In genomic region chr17:56613236-56613844, GRCm38 (mm10) we compare ENCODE assay signal across 8 mouse cellular contexts. TPM values are rescaled to one million over a fixed set of nuclear protein-coding genes. Genes with fewer than 3 reads are reported as not detected.
DNase-seq lines count a peak whose midpoint lies in the region; ATAC-seq and TF ChIP-seq lines count a peak whose summit lies in the region.

Gene Rpl36 (plus strand): TSS chr17:56613416.

- under 1% methylated on average over 52 of the region's 52 CpGs for WGBS in forebrain, embryonic 16.5 days
- under 1% methylated on average over 52 of the region's 52 CpGs for WGBS in lung, embryonic 14.5 days
- WGBS in olfactory bulb, adult 2 months = under 1% methylated on average over 52 of the region's 52 CpGs
- under 1% methylated on average over 52 of the region's 52 CpGs for WGBS in thymus, adult 2 months

- H3K36me3 ChIP-seq in forebrain, embryonic 16.5 days (ENCODE audit: control insufficient read depth, insufficient read depth) = peaks cover 9% of the 10 kb centered on the region
- H3K36me3 ChIP-seq in lung, embryonic 14.5 days (ENCODE audit: insufficient read depth) = peaks cover 45% of the 10 kb centered on the region
- peaks cover 9% of the 10 kb centered on the region; the same call in 1 of the 2 replicates for H3K36me3 ChIP-seq in thymus, adult 2 months (ENCODE audit: control insufficient read depth, insufficient read depth, low read length)

- peak; percentile 95 for DNase-seq in ES-CJ7 (ENCODE audit: low read depth, low spot score)
- DNase-seq in cerebellum, adult 11-12 months = peak; percentile 94
- peak; percentile 96 to 98 for DNase-seq in heart, postnatal 36 days
- DNase-seq in layer of hippocampus, adult 2 months (ENCODE audit: low spot score in 2 of 2) = peak; percentile 95 to 98
- peak; percentile 97 for DNase-seq in lung, embryonic 14.5 days
- peak; percentile 94 for DNase-seq in thymus, adult 2 months

- H3K4me1 ChIP-seq in forebrain, embryonic 16.5 days (replicated peaks; ENCODE audit: control insufficient read depth, insufficient read depth, low read length) = peaks cover 33% of the 10 kb centered on the region
- peaks cover 17% of the 10 kb centered on the region for H3K4me1 ChIP-seq in lung, embryonic 14.5 days (ENCODE audit: insufficient read depth)
- peaks cover 25% of the 10 kb centered on the region for H3K4me1 ChIP-seq in olfactory bulb, adult 2 months (ENCODE audit: control insufficient read depth, insufficient read depth, low read length)
- peaks cover 27% of the 10 kb centered on the region for H3K4me1 ChIP-seq in thymus, adult 2 months (replicated peaks; ENCODE audit: control insufficient read depth, insufficient read depth, low read length)

- H3K27me3 ChIP-seq in forebrain, embryonic 16.5 days (replicated peaks; ENCODE audit: control insufficient read depth, insufficient read depth, low read length) = no peaks in the 10 kb centered on the region
- H3K27me3 ChIP-seq in lung, embryonic 14.5 days (ENCODE audit: insufficient read depth, low read length) = no peaks in the 10 kb centered on the region
- no peaks in the 10 kb centered on the region for H3K27me3 ChIP-seq in thymus, adult 2 months (ENCODE audit: control insufficient read depth, insufficient read depth, low read length)

- TF ChIP-seq POLR2A in olfactory bulb, adult 2 months (IDR thresholded peaks at IDR 0.05; ENCODE audit: insufficient read depth, low read depth, low read length) = peak; percentile 74
- TF ChIP-seq POLR2A in thymus, adult 2 months (IDR thresholded peaks at IDR 0.05; ENCODE audit: control insufficient read depth, extremely low read depth, insufficient read depth, low read length, poor library complexity) = peak; percentile 91

- H3K9me3 ChIP-seq in forebrain, embryonic 16.5 days (ENCODE audit: control insufficient read depth, low read length) = no peaks in the 10 kb centered on the region
- H3K9me3 ChIP-seq in lung, embryonic 14.5 days (ENCODE audit: low read depth, low read length) = no peaks in the 10 kb centered on the region

- H3K27ac ChIP-seq in forebrain, embryonic 16.5 days (ENCODE audit: low read length) = peak within 1 kb of the TSS; percentile 89
- peak within 1 kb of the TSS; percentile 96 for H3K27ac ChIP-seq in layer of hippocampus, adult 2 months
- peak within 1 kb of the TSS; percentile 92 for H3K27ac ChIP-seq in lung, embryonic 14.5 days (ENCODE audit: low read depth)
- peak within 1 kb of the TSS; percentile 54 for H3K27ac ChIP-seq in olfactory bulb, adult 2 months (ENCODE audit: insufficient read depth, low read depth, low read length)
- H3K27ac ChIP-seq in thymus, adult 2 months (ENCODE audit: control insufficient read depth, insufficient read depth, low read length) = peak within 1 kb of the TSS; percentile 1; the same call in 1 of the 2 replicates

- peak within 1 kb of the TSS; percentile 71 for H3K4me3 ChIP-seq in forebrain, embryonic 16.5 days (replicated peaks; ENCODE audit: low read length)
- peak within 1 kb of the TSS; percentile 70 for H3K4me3 ChIP-seq in layer of hippocampus, adult 2 months
- H3K4me3 ChIP-seq in lung, embryonic 14.5 days (ENCODE audit: low read depth, low read length) = peak within 1 kb of the TSS; percentile 78
- H3K4me3 ChIP-seq in olfactory bulb, adult 2 months (ENCODE audit: insufficient read depth, low read depth, low read length) = peak within 1 kb of the TSS; percentile 55
- H3K4me3 ChIP-seq in thymus, adult 2 months (ENCODE audit: control insufficient read depth, insufficient read depth, low read length) = peak within 1 kb of the TSS; percentile 94

- intact Hi-C loops in heart, postnatal 36 days (cut with DNase I) = loop anchor here (1.0 to 10.0 kb wide), 4 partner anchors 55 to 661 kb away; partner anchors contain the start of genes Dus3l, Ndufa11, Vav1 and Vmac

- ATAC-seq in forebrain, embryonic 16.5 days = peak; percentile 68
- peak; percentile 44 for ATAC-seq in lung, embryonic 14.5 days (ENCODE audit: insufficient read depth)

- H3K4me2 ChIP-seq in forebrain, embryonic 16.5 days (ENCODE audit: low read length) = peak within 1 kb of the TSS; percentile 87
- H3K4me2 ChIP-seq in lung, embryonic 14.5 days = peak within 1 kb of the TSS; percentile 98

- TF ChIP-seq CTCF in layer of hippocampus, adult 2 months (conservative IDR thresholded peaks at IDR 0.05) = peak; percentile 97
- TF ChIP-seq CTCF in lung, embryonic 14.5 days (IDR thresholded peaks at IDR 0.05; ENCODE audit: low read depth) = peak; percentile 95
- TF ChIP-seq CTCF in olfactory bulb, adult 2 months (IDR thresholded peaks at IDR 0.05; ENCODE audit: insufficient read depth, low read depth, low read length) = peak; percentile 91
- TF ChIP-seq CTCF in thymus, adult 2 months (IDR thresholded peaks at IDR 0.05; ENCODE audit: borderline replicate concordance, control insufficient read depth, extremely low read depth, insufficient read depth, low read length, poor library complexity) = peak; percentile 97

- H3K9ac ChIP-seq in forebrain, embryonic 16.5 days (replicated peaks; ENCODE audit: low read depth, low read length) = peak within 1 kb of the TSS; percentile 74
- peak within 1 kb of the TSS; percentile 91 for H3K9ac ChIP-seq in lung, embryonic 14.5 days

RNA-seq across cellular contexts. Expression of gene Rpl36, which starts in this region (rescaled TPM):
- 921 and 1,031 TPM in 2 replicates for polyA plus RNA-seq in forebrain, embryonic 16.5 days (2015; fragmentation: Nextera tagmentation; extraction: Ambion mirVana)
- 100 to 1,000 TPM; 724 to 728 TPM for total RNA-seq in heart, postnatal 36 days (2021)
- 100 to 1,000 TPM; 383 to 406 TPM for total RNA-seq in layer of hippocampus, adult 2 months (2021)
- polyA plus RNA-seq in lung, embryonic 14.5 days (2014; fragmentation: Nextera tagmentation; extraction: Ambion mirVana) = 2,014 and 2,172 TPM in 2 replicates
- polyA plus RNA-seq in olfactory bulb, adult 2 months (2012; ENCODE audit: insufficient read depth, insufficient read length, low replicate concordance, missing spikeins) = not detected in 2 replicates
- polyA plus RNA-seq in thymus, adult 2 months (2012; rRNA removed) = 3,463 and 3,864 TPM in 2 replicates

Comparison
In these comparisons a context has a peak if more than half of its experiments do, and no peak if none do; other contexts are left out.
1. Peak in every context shown above with its lines: DNase-seq, ATAC-seq, H3K4me3 ChIP-seq and H3K27ac ChIP-seq.
2. H3K27ac ChIP-seq: peak in every context shown above with its lines; median percentile 96 in layer of hippocampus, adult 2 months; 92 in lung, embryonic 14.5 days; 89 in forebrain, embryonic 16.5 days; 54 in olfactory bulb, adult 2 months; 1 in thymus, adult 2 months.